Mouse (Mus musculus) erythroblast, embryonic 14.5 days (primary cell): ENCODE data around the gene Nckipsd.

ENCODE experiments used
- GATA1 ChIP-seq: IDR thresholded peaks from 2 replicates; pipeline ENCODE4 v1.6.1; 2012; ENCODE audit warnings: low read length, inconsistent platforms, mixed read lengths
- TAL1 ChIP-seq: IDR thresholded peaks from 3 replicates; pipeline ENCODE4 v1.6.1; 2012; ENCODE audit warnings: low read length, inconsistent platforms, mixed read lengths

GRCm38 (mm10) chr9:108759805-108760204 lies 48.4 kb upstream of the Nckipsd start:
- no peak for TF ChIP-seq GATA1
- no peak for TF ChIP-seq TAL1
